In genomic region chr9:83284097-83284496, GRCm38 (mm10) we compare ENCODE assay signal across 28 mouse cellular contexts.
DNase-seq lines count a peak whose midpoint lies in the region; ATAC-seq and TF ChIP-seq lines count a peak whose summit lies in the region.
"Had no signal": no experiment of that assay in that cellular context is flagged by ENCODE, and none has a peak within 500 bp of the region (broad histone marks: within the 10 kb centered on the region; RNA-seq: fewer than 3 reads in every experiment).

No protein-coding gene starts in this region.

- H3K9ac ChIP-seq in kidney, embryonic 16.5 days (replicated peaks; ENCODE audit: low read length), result no peak overlapping the region
- H3K9ac ChIP-seq in CH12.LX (ENCODE audit: insufficient read depth, low read depth), result no peak overlapping the region; the same call in 1 of the 2 replicates
- H3K9ac ChIP-seq: embryonic facial prominence, embryonic 13.5 days; forebrain, embryonic 13.5 days; hindbrain, embryonic 13.5 days; liver, embryonic 12.5 days; neural tube, embryonic 15.5 days had no signal

- no peaks in the 10 kb centered on the region for H3K79me2 ChIP-seq in CH12.LX (replicated peaks; ENCODE audit: control insufficient read depth, extremely low read depth, insufficient read depth, poor library complexity, severe bottlenecking)

- WGBS in kidney, embryonic 16.5 days, result 57% methylated on average over 1 of the region's 1 CpGs

- no peak for TF ChIP-seq CTCF in CH12.LX (conservative IDR thresholded peaks at IDR 0.05 in 1 of 2, IDR thresholded peaks at IDR 0.05 in 1 of 2; ENCODE audit: low read depth in 2 of 2, low read length in 2 of 2)

- no peak for TF ChIP-seq RAD21 in CH12.LX (IDR thresholded peaks at IDR 0.05; ENCODE audit: low read depth, low read length)

- H3K4me1 ChIP-seq in kidney, embryonic 16.5 days (ENCODE audit: insufficient read depth, low read length), result 0 out of 2 replicates have a peak, but pooled peaks cover 8% of the 10 kb centered on the region
- peaks cover 0 to 11% of the 10 kb centered on the region in 2 experiments; a peak in 2 of 4 replicates for H3K4me1 ChIP-seq in CH12.LX (ENCODE audit: control insufficient read depth in 1 of 2, insufficient read depth in 2 of 2)
- H3K4me1 ChIP-seq: forebrain, embryonic 13.5 days; liver, embryonic 12.5 days; neural tube, embryonic 15.5 days had no signal

- H3K4me2 ChIP-seq in kidney, embryonic 16.5 days (replicated peaks; ENCODE audit: low read depth, low read length), result no peak overlapping the region
- H3K4me2 ChIP-seq in CH12.LX (ENCODE audit: insufficient read depth, low read depth, poor library complexity, severe bottlenecking), result peak overlapping the region; percentile 51; the same call in 1 of the 2 replicates
- H3K4me2 ChIP-seq: embryonic facial prominence, embryonic 13.5 days; forebrain, embryonic 13.5 days; heart, embryonic 11.5 days; hindbrain, embryonic 13.5 days; liver, embryonic 12.5 days; neural tube, embryonic 15.5 days had no signal

- no peak overlapping the region for H3K27ac ChIP-seq in kidney, embryonic 16.5 days (ENCODE audit: low read length)
- no peak overlapping the region for H3K27ac ChIP-seq in CH12.LX (ENCODE audit: insufficient read depth, low read depth)
- H3K27ac ChIP-seq: embryonic facial prominence, embryonic 13.5 days; forebrain, embryonic 13.5 days; hindbrain, embryonic 13.5 days; liver, embryonic 12.5 days; neural tube, embryonic 15.5 days had no signal

- dilution Hi-C loops in CH12.LX (cut with MboI; ENCODE audit: extremely low pct_ligation_motif_present, extremely low pct_unique_long_range_greater_than_20kb, low sequenced_read_pairs), result no loop called here

- H3K9me3 ChIP-seq in kidney, embryonic 16.5 days (ENCODE audit: low read length), result 0 out of 2 replicates have a peak, but pooled peaks cover 4% of the 10 kb centered on the region
- H3K9me3 ChIP-seq in CH12.LX (replicated peaks; ENCODE audit: low read length), result no peaks in the 10 kb centered on the region
- H3K9me3 ChIP-seq: embryonic facial prominence, embryonic 13.5 days; forebrain, embryonic 13.5 days; hindbrain, embryonic 13.5 days; liver, embryonic 12.5 days; neural tube, embryonic 15.5 days had no signal

- no peak for DNase-seq in kidney, adult 9 months
- peak; percentile 38 for DNase-seq in CH12.LX (ENCODE audit: extremely low read depth)
- peak; percentile 7 for DNase-seq in splenic B cell, adult 2 months (ENCODE audit: low read depth, low spot score)
- DNase-seq in right cerebral cortex, adult 18-20 months, result no peak
- DNase-seq in adrenal gland, postnatal 10 days, result no peak
- DNase-seq: cerebellum, adult 8-10 months; cerebellum, postnatal 36 days; embryo, embryonic 11 days; gastrocnemius, postnatal 14 days; heart, adult 11 months; heart, postnatal 36 days; kidney, postnatal 4 days; lung, adult 18-20 months; lung, postnatal 4 days; midbrain, embryonic 14.5 days; right cerebral cortex, postnatal 25 days; thymus, postnatal 14 days had no signal

- TF ChIP-seq EP300 in CH12.LX (IDR thresholded peaks at IDR 0.05; ENCODE audit: low read length), result no peak

- no peaks in the 10 kb centered on the region for H3K27me3 ChIP-seq in kidney, embryonic 16.5 days (ENCODE audit: insufficient read depth, low read length)
- no peaks in the 10 kb centered on the region for H3K27me3 ChIP-seq in CH12.LX (replicated peaks)
- no peaks in the 10 kb centered on the region for H3K27me3 ChIP-seq in splenic B cell, adult 2 months (ENCODE audit: control insufficient read depth, insufficient read depth, low read length, poor library complexity, severe bottlenecking)
- H3K27me3 ChIP-seq: embryonic facial prominence, embryonic 13.5 days; forebrain, embryonic 13.5 days; hindbrain, embryonic 13.5 days; liver, embryonic 12.5 days; neural tube, embryonic 15.5 days had no signal

- in situ Hi-C loops in CH12.LX (cut with MboI; ENCODE audit: low pct_ligation_motif_present, low pct_unique_long_range_greater_than_20kb, low sequenced_read_pairs), result no loop called here

- TF ChIP-seq POLR2A in CH12.LX (IDR thresholded peaks at IDR 0.05; ENCODE audit: low read depth, low read length), result no peak

- H3K4me3 ChIP-seq in kidney, embryonic 16.5 days (ENCODE audit: low read length), result no peak overlapping the region
- no peak overlapping the region for H3K4me3 ChIP-seq in CH12.LX (replicated peaks in 1 of 3; ENCODE audit: low read depth in 2 of 3, low read length in 2 of 3, poor library complexity in 1 of 3)
- H3K4me3 ChIP-seq: embryonic facial prominence, embryonic 13.5 days; forebrain, embryonic 13.5 days; hindbrain, embryonic 13.5 days; liver, embryonic 12.5 days; neural tube, embryonic 15.5 days had no signal

- no peaks in the 10 kb centered on the region for H3K36me3 ChIP-seq in kidney, embryonic 16.5 days (ENCODE audit: insufficient read depth, low read length)
- H3K36me3 ChIP-seq in CH12.LX (replicated peaks in 1 of 2; ENCODE audit: control insufficient read depth in 1 of 2, insufficient read depth in 1 of 2, low read length in 1 of 2), result no peaks in the 10 kb centered on the region
- no peaks in the 10 kb centered on the region for H3K36me3 ChIP-seq in splenic B cell, adult 2 months (ENCODE audit: control insufficient read depth, insufficient read depth, low read length, poor library complexity, severe bottlenecking)
- H3K36me3 ChIP-seq: embryonic facial prominence, embryonic 13.5 days; hindbrain, embryonic 13.5 days; liver, embryonic 12.5 days; neural tube, embryonic 15.5 days had no signal

- ATAC-seq in kidney, embryonic 16.5 days (ENCODE audit: low FRiP score, low TSS enrichment), result peak; percentile 46; the same call in 1 of the 2 replicates
- ATAC-seq in hematopoietic stem cell, adult 5-6 weeks (replicated peaks in 1 of 2; ENCODE audit: insufficient read depth in 1 of 2, low FRiP score in 2 of 2, low TSS enrichment in 1 of 2, low read depth in 1 of 2, poor library complexity in 2 of 2, severe bottlenecking in 2 of 2), result peak; percentile 17 to 32; a peak in 1 of 4 replicates
- ATAC-seq: CD4-positive, CD25-positive, alpha-beta regulatory T cell, adult 4 months; forebrain, embryonic 13.5 days; intestine, postnatal 0 days; liver, embryonic 12.5 days; lung, postnatal 0 days had no signal

TF ChIP-seq in CH12.LX, 34 proteins besides CTCF, POLR2A, EP300 and RAD21:
- TF ChIP-seq ZNF384 (IDR thresholded peaks at IDR 0.05; ENCODE audit: low read depth, low read length) (peak; percentile 50; the same call in 1 of the 2 replicates), ZMIZ1 (IDR thresholded peaks at IDR 0.05; ENCODE audit: low read depth, low read length) (no peak)

Comparison
In these comparisons a context has a peak if more than half of its experiments do, and no peak if none do; other contexts are left out.
1. DNase-seq: peak in CH12.LX (single experiment) and splenic B cell, adult 2 months (single experiment); none in kidney, adult 9 months (single experiment), right cerebral cortex, adult 18-20 months (single experiment) and adrenal gland, postnatal 10 days (single experiment).